14 mouse cellular contexts compared by ENCODE assay signal in genomic region chr17:15152477-15152876, GRCm38 (mm10).
"Had no signal": no experiment of that assay in that cellular context is flagged by ENCODE, and none has a peak within 500 bp of the region (broad histone marks: within the 10 kb centered on the region; RNA-seq: fewer than 3 reads in every experiment).

No protein-coding gene starts in this region.

- H3K36me3 ChIP-seq: limb, embryonic 10.5 days; liver, embryonic 15.5 days; midbrain, embryonic 15.5 days; neural tube, embryonic 12.5 days had no signal

- H3K27ac ChIP-seq: kidney, postnatal 0 days; left cerebral cortex, adult 2 months; limb, embryonic 10.5 days; liver, embryonic 15.5 days; macrophage; midbrain, embryonic 15.5 days; neural tube, embryonic 12.5 days had no signal

- H3K4me3 ChIP-seq: left cerebral cortex, adult 2 months; limb, embryonic 10.5 days; liver, embryonic 15.5 days; midbrain, embryonic 15.5 days; neural tube, embryonic 12.5 days had no signal

- H3K9ac ChIP-seq: liver, embryonic 15.5 days; lung, embryonic 14.5 days; midbrain, embryonic 15.5 days; neural tube, embryonic 12.5 days had no signal

- H3K4me2 ChIP-seq: liver, embryonic 11.5 days; liver, embryonic 15.5 days; lung, embryonic 14.5 days; midbrain, embryonic 11.5 days; midbrain, embryonic 15.5 days; neural tube, embryonic 12.5 days had no signal

- DNase-seq: lung, postnatal 14 days; right cerebral cortex, postnatal 4 days; spleen, adult 18-20 months; thymus, postnatal 36 days had no signal

- H3K4me1 ChIP-seq: liver, embryonic 15.5 days; midbrain, embryonic 15.5 days; neural tube, embryonic 12.5 days had no signal

- H3K9me3 ChIP-seq: limb, embryonic 10.5 days; liver, embryonic 15.5 days; midbrain, embryonic 15.5 days; neural tube, embryonic 12.5 days had no signal

- H3K27me3 ChIP-seq: liver, embryonic 15.5 days; midbrain, embryonic 15.5 days had no signal

- ATAC-seq: midbrain, embryonic 15.5 days had no signal
